Mouse (Mus musculus) testis, postnatal 10 days (tissue): ENCODE results near the gene Ipcef1.

Experiments
- DNase-seq: peaks from one replicate; pipeline ENCODE4 v3.0.0; 2021; ENCODE audit warnings: low spot score

The Ipcef1 gene

GRCm38 (mm10) chr10:7052315-7053017, at the start of gene Ipcef1:
Ipcef1 (minus strand) TSS chr10:7052478.
- no peak for DNase-seq

- no peak for DNase-seq
Observed at GRCm38 (mm10) chr10:7077971-7078370, 25.7 kb upstream of the Ipcef1 start.

- no peak for DNase-seq
Observed at GRCm38 (mm10) chr10:7077389-7077808, 25.1 kb upstream of the Ipcef1 start.

- DNase-seq: peak; percentile 49
Observed at GRCm38 (mm10) chr10:7076662-7077211, 24.5 kb upstream of the Ipcef1 start.

GRCm38 (mm10) chr10:7076201-7076600, 23.9 kb upstream of the Ipcef1 start:
- DNase-seq: peak; percentile 82

- DNase-seq: no peak
Observed at GRCm38 (mm10) chr10:7075661-7076060, 23.4 kb upstream of the Ipcef1 start.

GRCm38 (mm10) chr10:7074231-7074630, 22.0 kb upstream of the Ipcef1 start:
- DNase-seq: no peak

- DNase-seq: no peak
Observed at GRCm38 (mm10) chr10:7070924-7071323, 18.6 kb upstream of the Ipcef1 start.

- DNase-seq: no peak
Observed at GRCm38 (mm10) chr10:7070100-7070835, 18.0 kb upstream of the Ipcef1 start.

GRCm38 (mm10) chr10:7069090-7069489, 16.8 kb upstream of the Ipcef1 start:
- DNase-seq: no peak

- DNase-seq: no peak
Observed at GRCm38 (mm10) chr10:7068608-7069007, 16.3 kb upstream of the Ipcef1 start.

GRCm38 (mm10) chr10:7063752-7064457, 11.6 kb upstream of the Ipcef1 start:
- no peak for DNase-seq

- no peak for DNase-seq
Observed at GRCm38 (mm10) chr10:7062993-7063392, 10.7 kb upstream of the Ipcef1 start.

- DNase-seq: no peak
Observed at GRCm38 (mm10) chr10:7060326-7060725, 8.0 kb upstream of the Ipcef1 start.

- no peak for DNase-seq
Observed at GRCm38 (mm10) chr10:7057546-7057945, 5.3 kb upstream of the Ipcef1 start.

GRCm38 (mm10) chr10:7054560-7055205, 2.4 kb upstream of the Ipcef1 start:
- no peak for DNase-seq

GRCm38 (mm10) chr10:7049901-7050300, 2.4 kb downstream of the Ipcef1 start:
- no peak for DNase-seq

GRCm38 (mm10) chr10:7047919-7048291, 4.4 kb downstream of the Ipcef1 start:
- no peak for DNase-seq

GRCm38 (mm10) chr10:7047288-7047918, 4.9 kb downstream of the Ipcef1 start:
- no peak for DNase-seq

- DNase-seq: no peak
Observed at GRCm38 (mm10) chr10:7043896-7044295, 8.4 kb downstream of the Ipcef1 start.

GRCm38 (mm10) chr10:7041032-7041431, 11.2 kb downstream of the Ipcef1 start:
- no peak for DNase-seq

- no peak for DNase-seq
Observed at GRCm38 (mm10) chr10:7037194-7037593, 15.1 kb downstream of the Ipcef1 start.
